Mouse (Mus musculus) heart, postnatal 25 days (tissue): ENCODE results near the gene Rit1. TPM values are rescaled to one million over a fixed set of nuclear protein-coding genes. Genes with fewer than 3 reads are reported as not detected.

ENCODE experiments used
- total RNA-seq, 2 experiments: library from RNA; stranded (reverse); gene quantifications; 2 replicates each; pipeline ENCODE4 v1.2.3; 2021

Gene Rit1
- total RNA-seq, 2 experiments from 2014 or later, result 71.7 to 76.2 TPM

Other genes with a start within 250 kb of the Rit1 start
- gene Lmna, start 206.9 kb upstream of the Rit1 start, total RNA-seq, result 100 to 1,000 TPM; 121 to 132 TPM
- under 1 TPM; 0.39 to 0.61 TPM for gene Mex3a, start 184.4 kb upstream of the Rit1 start, total RNA-seq
- gene Rab25, start 168.5 kb upstream of the Rit1 start, total RNA-seq, result not detected
- 10 to 100 TPM; 84.2 to 92.5 TPM for gene Lamtor2, start 163.8 kb upstream of the Rit1 start, total RNA-seq
- 10 to 100 TPM; 67.4 to 71.2 TPM for gene Ubqln4, start 163.1 kb upstream of the Rit1 start, total RNA-seq
- 10 to 100 TPM; 80.7 to 93.3 TPM for gene Ssr2, start 141.0 kb upstream of the Rit1 start, total RNA-seq
- gene Arhgef2, start 110.9 kb upstream of the Rit1 start, total RNA-seq, result 10 to 100 TPM; 42.6 to 51.8 TPM
- not detected for gene Rxfp4, start 63.7 kb upstream of the Rit1 start, total RNA-seq
- gene Khdc4, start 31.0 kb upstream of the Rit1 start, total RNA-seq, result 10 to 100 TPM; 27.1 to 28.8 TPM
- 1 to 10 TPM; 3.8 to 7.3 TPM for gene Syt11, start 58.3 kb downstream of the Rit1 start, total RNA-seq
- 10 to 100 TPM; 21.5 to 23.9 TPM for gene Gon4l, start 118.4 kb downstream of the Rit1 start, total RNA-seq
- gene Msto1, start 197.2 kb downstream of the Rit1 start, total RNA-seq, result 10 to 100 TPM; 14.3 to 14.7 TPM
- 10 to 100 TPM; 32.0 to 37.0 TPM for gene Ash1l, start 233.8 kb downstream of the Rit1 start, total RNA-seq
- 100 to 1,000 TPM; 138 to 145 TPM for gene Dap3, start 234.3 kb downstream of the Rit1 start, total RNA-seq